Mouse (Mus musculus) T-cell, adult 66 days (primary cell): ENCODE data around the gene Cytip. TPM values are rescaled to one million over a fixed set of nuclear protein-coding genes. Genes with fewer than 3 reads are reported as not detected.

Experiments
- total RNA-seq, 2 experiments: library from RNA; stranded (reverse); gene quantifications; 3 replicates in 1 of 2; 4 replicates in 1 of 2; pipeline ENCODE4 v1.2.4; 2023

Gene Cytip
- total RNA-seq, result 100 to 1,000 TPM; 693 to 722 TPM

DNA sequence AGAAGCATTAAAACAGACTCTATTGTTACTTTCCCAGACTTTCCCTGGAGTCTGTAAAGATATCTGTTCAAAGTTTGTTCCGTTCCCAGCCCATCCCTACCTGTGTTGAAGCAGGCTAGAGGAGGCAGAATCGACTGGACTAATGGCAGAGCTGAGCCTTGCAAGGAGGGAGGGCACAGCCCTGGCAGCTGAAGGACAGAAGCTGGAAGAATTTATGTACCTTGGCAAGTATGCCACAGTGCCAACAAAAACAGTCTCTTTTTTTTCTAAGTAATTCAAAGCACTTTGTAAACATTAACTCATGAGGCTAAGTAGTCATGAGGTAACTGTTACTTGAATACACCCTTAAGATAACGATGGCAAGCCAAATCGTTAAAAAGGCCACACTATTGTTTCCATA is at the start of gene Cytip:
Gene Cytip (minus strand): TSS at position 187 of the 400 bp plus-strand sequence.

Other genes with a start within 250 kb of the Cytip start
- not detected for gene Galnt5, start 197.6 kb downstream of the Cytip start, total RNA-seq
- not detected for gene Ermn, start 142.7 kb downstream of the Cytip start, total RNA-seq
- under 1 TPM in 1 of 2 experiments, not detected in 1; 0.23 TPM for gene Acvr1c, start 162.4 kb upstream of the Cytip start, total RNA-seq